Mouse (Mus musculus) liver, adult 2 months (tissue): ENCODE results near the gene Fancd2os.

Experiments
- CTCF ChIP-seq: fragments of 200-500 bp; IDR thresholded peaks from 2 replicates; pipeline ENCODE4 v1.5.1; 2011; ENCODE audit warnings: low read depth, low read length, control low read depth
- POLR2A ChIP-seq: fragments of 200-500 bp; IDR thresholded peaks from 2 replicates; pipeline ENCODE4 v1.6.1; 2011; ENCODE audit warnings: low read length, control low read depth; ENCODE audit not compliant: insufficient read depth; ENCODE audit errors: extremely low read depth

DNA sequence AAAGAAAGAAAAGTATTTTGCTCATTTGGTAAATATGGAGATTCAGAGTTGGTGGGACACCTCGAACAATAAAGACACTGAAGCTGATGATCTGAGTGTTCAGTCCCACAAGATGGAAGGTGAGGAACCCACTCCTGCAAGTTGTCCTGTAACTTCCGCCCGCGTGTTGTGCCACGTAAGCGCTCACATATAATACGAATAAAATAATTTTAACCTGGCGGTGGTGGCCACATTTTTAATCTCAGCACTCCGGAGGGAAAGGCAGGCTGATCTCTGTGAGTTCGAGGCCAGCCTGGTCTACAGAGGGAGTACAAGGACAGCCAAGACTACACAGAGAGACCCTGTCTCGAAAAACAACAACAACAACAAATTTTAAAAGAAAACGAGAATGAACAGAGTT lies 3.5 kb upstream of the Fancd2os start:
- TF ChIP-seq POLR2A: no peak
- no peak for TF ChIP-seq CTCF
